Mouse (Mus musculus): Measurements from ENCODE around the gene Tmem254b.
"Not testable (repeated sequence)": the region's sequence is repeated elsewhere in the genome, so short reads cannot be mapped to it uniquely, and the experiment has no call there.

Tmem254b gene

GRCm38 (mm10) chr14:26206926-26207247, at the start of gene Tmem254b:
Tmem254b (minus strand) TSS chr14:26207041.
- DNase-seq (ENCODE audit: low spot score) = not testable (repeated sequence)

GRCm38 (mm10) chr14:26237183-26237582, 30.3 kb upstream of the Tmem254b start:
- not testable (repeated sequence) for DNase-seq (ENCODE audit: low spot score)

GRCm38 (mm10) chr14:26216233-26217000, 9.6 kb upstream of the Tmem254b start:
- not testable (repeated sequence) for DNase-seq (ENCODE audit: low spot score)

- not testable (repeated sequence) for DNase-seq (ENCODE audit: low spot score)
Observed at GRCm38 (mm10) chr14:26206197-26206925, 480 bp downstream of the Tmem254b start.

GRCm38 (mm10) chr14:26197851-26198250, 9.0 kb downstream of the Tmem254b start:
- not testable (repeated sequence) for DNase-seq (ENCODE audit: low spot score)

- not testable (repeated sequence) for DNase-seq (ENCODE audit: low spot score)
Observed at GRCm38 (mm10) chr14:26188361-26188760, 18.5 kb downstream of the Tmem254b start.

GRCm38 (mm10) chr14:26186638-26187037, 20.2 kb downstream of the Tmem254b start:
- DNase-seq (ENCODE audit: low spot score) = not testable (repeated sequence)

- DNase-seq (ENCODE audit: low spot score) = not testable (repeated sequence)
Observed at GRCm38 (mm10) chr14:26182380-26182779, 24.5 kb downstream of the Tmem254b start, which contains the start of gene Plac9b. Plac9b (minus strand) TSS chr14:26182480.

- not testable (repeated sequence) for DNase-seq (ENCODE audit: low spot score)
Observed at GRCm38 (mm10) chr14:26181660-26182059, 25.2 kb downstream of the Tmem254b start.

- DNase-seq (ENCODE audit: low spot score) = not testable (repeated sequence)
Observed at GRCm38 (mm10) chr14:26175028-26175427, 31.8 kb downstream of the Tmem254b start.

- not testable (repeated sequence) for DNase-seq (ENCODE audit: low spot score)
Observed at GRCm38 (mm10) chr14:26173955-26174354, 32.9 kb downstream of the Tmem254b start.

GRCm38 (mm10) chr14:26165266-26165665, 41.6 kb downstream of the Tmem254b start:
- not testable (repeated sequence) for DNase-seq (ENCODE audit: low spot score)

GRCm38 (mm10) chr14:26162423-26162822, 44.4 kb downstream of the Tmem254b start:
- not testable (repeated sequence) for DNase-seq (ENCODE audit: low spot score)

GRCm38 (mm10) chr14:26161156-26161555, 45.7 kb downstream of the Tmem254b start:
- not testable (repeated sequence) for DNase-seq (ENCODE audit: low spot score)

- not testable (repeated sequence) for DNase-seq (ENCODE audit: low spot score)
Observed at GRCm38 (mm10) chr14:26156032-26156431, 50.8 kb downstream of the Tmem254b start.

Data from urinary bladder, postnatal 25 days (tissue).